Mouse (Mus musculus): ENCODE data around the gene Oas1f. TPM values are rescaled to one million over a fixed set of nuclear protein-coding genes. Genes with fewer than 3 reads are reported as not detected.
A peak's percentile ranks its signal among the peaks of the same experiment; 100 is the strongest.

Oas1f gene
- polyA plus RNA-seq, 1 experiment = not detected

DNA sequence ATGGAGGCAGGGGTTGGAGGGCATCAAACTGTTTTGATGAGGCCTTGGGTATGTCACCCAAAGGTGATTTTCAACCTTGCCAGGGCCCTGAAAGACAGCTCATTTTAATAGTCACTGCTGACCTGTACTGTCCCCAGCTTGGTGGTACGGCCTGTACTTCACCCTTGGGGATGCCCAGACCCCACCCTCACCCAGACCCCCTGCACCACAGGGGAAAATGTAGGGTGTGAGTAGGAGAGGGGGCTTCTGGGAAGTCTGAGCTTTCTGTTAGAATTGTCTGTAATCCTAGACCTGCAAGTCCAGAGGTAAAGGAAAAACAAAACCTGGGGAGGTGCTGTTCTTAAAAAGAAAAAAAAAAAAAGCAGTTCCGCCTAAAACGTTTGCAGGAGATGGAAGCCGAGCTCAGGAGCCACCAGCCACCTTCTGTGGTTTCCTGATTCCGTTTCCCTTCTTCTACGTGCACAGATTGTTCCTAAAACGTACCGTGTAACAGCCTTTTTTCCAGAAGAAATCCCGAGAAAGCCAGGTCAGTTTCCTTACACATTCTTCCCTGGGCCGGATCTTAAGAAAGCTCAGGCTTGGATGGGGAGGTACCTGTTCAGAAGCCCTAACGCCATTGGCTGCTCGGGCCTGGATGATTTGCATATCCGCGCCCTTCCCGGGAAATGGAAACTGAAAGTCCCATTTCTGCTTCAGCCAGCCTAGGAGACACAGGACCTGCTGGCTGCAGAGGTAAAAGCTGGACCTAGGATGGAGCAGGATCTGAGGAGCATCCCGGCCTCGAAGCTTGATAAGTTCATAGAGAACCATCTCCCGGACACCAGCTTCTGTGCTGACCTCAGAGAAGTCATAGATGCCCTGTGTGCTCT lies 35.0 kb upstream of the Oas1f start, which contains the start of gene Oas1c:
TSS of gene Oas1c (minus strand) at position 564 of the 869 bp plus-strand sequence.
- Histone ChIP-seq H3ac (ENCODE audit: control insufficient read depth, insufficient read length) (no peak within 1 kb of the TSS), H3K4me3 (peak within 1 kb of the TSS; percentile 19), H3K4me2 (ENCODE audit: low read depth) (peak within 1 kb of the TSS; percentile 84), H3K36me3 (ENCODE audit: control insufficient read depth, insufficient read depth) (no peaks in the 10 kb centered on the region), H3K79me2 (ENCODE audit: control insufficient read depth, insufficient read depth) (no peaks in the 10 kb centered on the region), H3K27me3 (ENCODE audit: control insufficient read depth, insufficient read depth, insufficient read length) (no peaks in the 10 kb centered on the region)
- TF ChIP-seq MYOG (IDR thresholded peaks at IDR 0.05; ENCODE audit: control insufficient read depth in 1 of 3, insufficient read depth in 1 of 3, insufficient read length in 2 of 3, low read depth in 2 of 3) (no peak), POLR2AphosphoS2 (IDR thresholded peaks at IDR 0.05; ENCODE audit: insufficient read length, low read depth) (no peak), SRF (IDR thresholded peaks at IDR 0.05; ENCODE audit: control insufficient read depth, insufficient read length, low read depth) (no peak), USF1 (IDR thresholded peaks at IDR 0.05; ENCODE audit: low read depth) (no peak), E2F4 (IDR thresholded peaks at IDR 0.05; ENCODE audit: insufficient read depth) (no peak), TCF3 (IDR thresholded peaks at IDR 0.05; ENCODE audit: insufficient read length, low read depth) (no peak), CEBPB (IDR thresholded peaks at IDR 0.05; ENCODE audit: insufficient read depth, poor library complexity, severe bottlenecking) (no peak), MAX (IDR thresholded peaks at IDR 0.05; ENCODE audit: low read depth) (no peak), REST (IDR thresholded peaks at IDR 0.05; ENCODE audit: insufficient read depth, insufficient read length) (no peak), POLR2A (IDR thresholded peaks at IDR 0.05; ENCODE audit: insufficient read length, low read depth) (no peak), MYOD1 (IDR thresholded peaks at IDR 0.05; ENCODE audit: control insufficient read depth in 1 of 3, insufficient read length in 2 of 3, low read depth in 2 of 3) (no peak), TCF12 (IDR thresholded peaks at IDR 0.05; ENCODE audit: insufficient read depth, poor library complexity, severe bottlenecking) (no peak)

DNA sequence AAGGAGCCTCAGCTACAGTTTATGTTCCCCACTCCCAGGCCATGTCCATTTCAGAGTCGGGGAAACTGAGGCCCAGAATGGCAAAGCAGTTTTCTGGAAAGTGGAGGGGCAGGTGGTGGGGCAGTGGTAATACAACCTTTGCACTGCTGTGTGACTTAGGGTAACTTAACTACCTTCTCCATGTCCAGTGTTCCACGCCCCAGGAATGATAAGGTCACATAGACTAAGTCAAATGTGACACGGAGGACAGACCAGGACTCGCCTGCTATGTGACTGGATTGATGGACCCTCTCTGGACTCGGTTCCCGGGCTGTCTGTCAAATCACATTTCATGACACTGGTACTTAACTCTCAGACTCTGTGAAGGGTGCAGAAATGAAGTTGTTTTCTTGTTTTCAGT lies 34.1 kb upstream of the Oas1f start:
- no peak overlapping the region for H3ac ChIP-seq (ENCODE audit: control insufficient read depth, insufficient read length)
- H3K4me3 ChIP-seq = peak overlapping the region; percentile 19
- TF ChIP-seq E2F4 (IDR thresholded peaks at IDR 0.05; ENCODE audit: insufficient read depth) = no peak
- TF ChIP-seq USF1 (IDR thresholded peaks at IDR 0.05; ENCODE audit: low read depth) = no peak
- TF ChIP-seq POLR2AphosphoS2 (IDR thresholded peaks at IDR 0.05; ENCODE audit: insufficient read length, low read depth) = no peak
- no peak for TF ChIP-seq TCF3 (IDR thresholded peaks at IDR 0.05; ENCODE audit: insufficient read length, low read depth)
- no peak for TF ChIP-seq MYOG (IDR thresholded peaks at IDR 0.05; ENCODE audit: control insufficient read depth in 1 of 3, insufficient read depth in 1 of 3, insufficient read length in 2 of 3, low read depth in 2 of 3)
- TF ChIP-seq CEBPB (IDR thresholded peaks at IDR 0.05; ENCODE audit: insufficient read depth, poor library complexity, severe bottlenecking) = no peak
- TF ChIP-seq REST (IDR thresholded peaks at IDR 0.05; ENCODE audit: insufficient read depth, insufficient read length) = no peak
- TF ChIP-seq MAX (IDR thresholded peaks at IDR 0.05; ENCODE audit: low read depth) = no peak
- no peak for TF ChIP-seq TCF12 (IDR thresholded peaks at IDR 0.05; ENCODE audit: insufficient read depth, poor library complexity, severe bottlenecking)
- TF ChIP-seq MYOD1 (IDR thresholded peaks at IDR 0.05; ENCODE audit: control insufficient read depth in 1 of 3, insufficient read length in 2 of 3, low read depth in 2 of 3) = no peak
- no peak for TF ChIP-seq POLR2A (IDR thresholded peaks at IDR 0.05; ENCODE audit: insufficient read length, low read depth)
- no peak for TF ChIP-seq SRF (IDR thresholded peaks at IDR 0.05; ENCODE audit: control insufficient read depth, insufficient read length, low read depth)
- no peaks in the 10 kb centered on the region for H3K27me3 ChIP-seq (ENCODE audit: control insufficient read depth, insufficient read depth, insufficient read length)
- peak overlapping the region; percentile 84 for H3K4me2 ChIP-seq (ENCODE audit: low read depth)
- H3K79me2 ChIP-seq (ENCODE audit: control insufficient read depth, insufficient read depth) = no peaks in the 10 kb centered on the region
- no peaks in the 10 kb centered on the region for H3K36me3 ChIP-seq (ENCODE audit: control insufficient read depth, insufficient read depth)

DNA sequence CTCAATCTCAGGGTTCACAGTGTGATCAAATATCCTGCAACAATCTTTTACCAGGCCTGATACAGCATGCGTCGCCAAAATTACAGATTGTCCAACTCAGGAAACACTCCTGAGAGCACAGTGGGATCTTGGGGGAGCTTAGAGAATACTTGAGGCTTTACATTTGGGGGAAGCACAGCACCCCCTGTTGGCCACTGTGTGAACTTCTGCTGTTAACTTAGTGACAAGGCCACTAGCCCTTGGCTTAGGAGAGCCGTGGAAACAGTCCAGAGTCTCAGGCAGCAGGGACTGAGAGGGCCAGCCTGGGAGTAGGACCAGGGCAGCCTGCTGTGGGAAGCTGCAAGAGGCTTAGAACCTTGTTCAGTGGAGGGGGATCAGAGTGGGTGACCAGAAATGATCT lies 31.2 kb upstream of the Oas1f start:
- Histone ChIP-seq H3ac (ENCODE audit: control insufficient read depth, insufficient read length) (no peak overlapping the region), H3K36me3 (ENCODE audit: control insufficient read depth, insufficient read depth) (no peaks in the 10 kb centered on the region), H3K79me2 (ENCODE audit: control insufficient read depth, insufficient read depth) (no peaks in the 10 kb centered on the region), H3K4me2 (ENCODE audit: low read depth) (no peak overlapping the region), H3K27me3 (ENCODE audit: control insufficient read depth, insufficient read depth, insufficient read length) (no peaks in the 10 kb centered on the region), H3K4me3 (no peak overlapping the region)
- TF ChIP-seq SRF (IDR thresholded peaks at IDR 0.05; ENCODE audit: control insufficient read depth, insufficient read length, low read depth) = no peak
- TF ChIP-seq TCF12 (IDR thresholded peaks at IDR 0.05; ENCODE audit: insufficient read depth, poor library complexity, severe bottlenecking) = no peak
- no peak for TF ChIP-seq USF1 (IDR thresholded peaks at IDR 0.05; ENCODE audit: low read depth)
- TF ChIP-seq MAX (IDR thresholded peaks at IDR 0.05; ENCODE audit: low read depth) = no peak
- TF ChIP-seq POLR2AphosphoS2 (IDR thresholded peaks at IDR 0.05; ENCODE audit: insufficient read length, low read depth) = no peak
- TF ChIP-seq POLR2A (IDR thresholded peaks at IDR 0.05; ENCODE audit: insufficient read length, low read depth) = no peak
- TF ChIP-seq CEBPB (IDR thresholded peaks at IDR 0.05; ENCODE audit: insufficient read depth, poor library complexity, severe bottlenecking) = no peak
- TF ChIP-seq TCF3 (IDR thresholded peaks at IDR 0.05; ENCODE audit: insufficient read length, low read depth) = no peak

DNA sequence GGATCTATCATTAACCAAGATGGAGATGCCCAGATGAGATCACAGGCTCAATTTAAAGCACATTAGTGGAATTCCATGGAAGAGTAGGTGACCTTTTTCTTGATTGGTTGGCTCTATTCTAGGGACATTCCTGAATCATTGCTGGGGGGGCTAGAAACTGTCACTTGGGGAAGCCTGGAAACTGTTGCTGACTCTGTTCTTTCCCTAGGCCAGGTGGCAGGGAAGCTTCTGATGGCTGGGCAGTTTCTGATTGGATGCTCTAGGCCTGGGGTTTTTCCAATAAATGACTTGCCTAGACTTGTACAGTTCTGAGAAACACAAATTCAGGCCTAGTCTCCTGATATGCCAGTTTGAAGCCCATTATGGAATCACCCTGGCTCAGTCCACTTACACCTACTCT lies 28.2 kb upstream of the Oas1f start:
- no peak overlapping the region for H3K4me2 ChIP-seq (ENCODE audit: low read depth)
- no peaks in the 10 kb centered on the region for H3K79me2 ChIP-seq (ENCODE audit: control insufficient read depth, insufficient read depth)
- no peaks in the 10 kb centered on the region for H3K27me3 ChIP-seq (ENCODE audit: control insufficient read depth, insufficient read depth, insufficient read length)
- no peaks in the 10 kb centered on the region for H3K36me3 ChIP-seq (ENCODE audit: control insufficient read depth, insufficient read depth)
- no peak overlapping the region for H3ac ChIP-seq (ENCODE audit: control insufficient read depth, insufficient read length)
- H3K4me3 ChIP-seq = no peak overlapping the region
- TF ChIP-seq POLR2AphosphoS2 (IDR thresholded peaks at IDR 0.05; ENCODE audit: insufficient read length, low read depth) (no peak), POLR2A (IDR thresholded peaks at IDR 0.05; ENCODE audit: insufficient read length, low read depth) (no peak), CEBPB (IDR thresholded peaks at IDR 0.05; ENCODE audit: insufficient read depth, poor library complexity, severe bottlenecking) (no peak), MYOD1 (IDR thresholded peaks at IDR 0.05; ENCODE audit: control insufficient read depth in 1 of 3, insufficient read length in 2 of 3, low read depth in 2 of 3) (no peak), REST (IDR thresholded peaks at IDR 0.05; ENCODE audit: insufficient read depth, insufficient read length) (no peak), TCF3 (IDR thresholded peaks at IDR 0.05; ENCODE audit: insufficient read length, low read depth) (no peak), USF1 (IDR thresholded peaks at IDR 0.05; ENCODE audit: low read depth) (no peak), SRF (IDR thresholded peaks at IDR 0.05; ENCODE audit: control insufficient read depth, insufficient read length, low read depth) (no peak), MAX (IDR thresholded peaks at IDR 0.05; ENCODE audit: low read depth) (no peak), E2F4 (IDR thresholded peaks at IDR 0.05; ENCODE audit: insufficient read depth) (no peak), TCF12 (IDR thresholded peaks at IDR 0.05; ENCODE audit: insufficient read depth, poor library complexity, severe bottlenecking) (no peak), MYOG (IDR thresholded peaks at IDR 0.05; ENCODE audit: control insufficient read depth in 1 of 3, insufficient read depth in 1 of 3, insufficient read length in 2 of 3, low read depth in 2 of 3) (no peak)

Measured in myocyte (in vitro differentiated cells).